Mouse (Mus musculus) embryonic fibroblast, embryonic 13.5 days (primary cell): ENCODE measurements at regions not wholly inside any gene's neighbourhood (a gene's known extent, or its start where the extent isn't known, plus 50 kb on each side); places are given as distances from the start of the nearest gene placed in this dataset.

Source experiments
- CTCF ChIP-seq: IDR thresholded peaks from 2 replicates; pipeline ENCODE4 v1.5.1; 2011; ENCODE audit warnings: mild to moderate bottlenecking, control low read depth, low read length, moderate library complexity, borderline replicate concordance; ENCODE audit not compliant: insufficient read depth
- POLR2A ChIP-seq: IDR thresholded peaks from 2 replicates; pipeline ENCODE4 v1.6.1; 2011; ENCODE audit warnings: low read depth, mild to moderate bottlenecking, control low read depth, low read length, moderate library complexity

- no peak for TF ChIP-seq CTCF
- no peak for TF ChIP-seq POLR2A
Observed at GRCm38 (mm10) chr9:52839996-52840395, 160.4 kb upstream of the AI593442 start.
